Mouse (Mus musculus) T-helper 2 cell (primary cell): Measurements from ENCODE around the gene Lhx5.

Experiments used
- in situ Hi-C: fragments of 300-600 bp; cut with MboI, MseI; formaldehyde crosslinking; loops from one replicate; pipeline ENCODE4 v1.15.1; 2025; ENCODE audit warnings: high pct_unique_total_duplicates

Lhx5 gene

GRCm38 (mm10) chr5:120464321-120464720, 32.8 kb downstream of the Lhx5 start:
- in situ Hi-C loops, result no loop called here

- in situ Hi-C loops, result no loop called here
These were observed 33.6 kb downstream of the Lhx5 start for GRCm38 (mm10) chr5:120465062-120465461.

DNA sequence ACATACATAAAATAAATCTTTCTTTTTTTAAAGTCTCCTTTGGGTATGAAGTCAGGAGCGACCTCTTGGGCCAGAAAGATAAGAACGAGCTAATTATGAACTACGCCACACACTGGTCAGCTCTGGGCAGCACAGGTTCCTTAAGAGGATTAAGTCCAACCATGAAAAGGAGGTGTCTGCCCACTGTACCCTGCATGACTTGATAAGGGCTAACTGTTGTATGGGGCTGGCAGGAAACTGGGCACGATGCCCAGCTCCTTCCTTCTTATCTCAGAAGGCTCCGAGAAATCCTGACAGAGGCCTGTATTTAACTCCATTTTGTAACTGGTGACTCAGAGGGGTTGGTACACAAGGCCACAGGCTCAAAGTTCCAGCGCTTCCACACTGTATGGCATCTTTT, 34.4 kb downstream of the Lhx5 start:
- in situ Hi-C loops, result no loop called here

- in situ Hi-C loops, result no loop called here
These were observed 35.5 kb downstream of the Lhx5 start for GRCm38 (mm10) chr5:120467026-120467425.

GRCm38 (mm10) chr5:120468336-120468735, 36.8 kb downstream of the Lhx5 start:
- in situ Hi-C loops, result no loop called here

- in situ Hi-C loops, result no loop called here
These were observed 37.3 kb downstream of the Lhx5 start for GRCm38 (mm10) chr5:120468830-120469229.

DNA sequence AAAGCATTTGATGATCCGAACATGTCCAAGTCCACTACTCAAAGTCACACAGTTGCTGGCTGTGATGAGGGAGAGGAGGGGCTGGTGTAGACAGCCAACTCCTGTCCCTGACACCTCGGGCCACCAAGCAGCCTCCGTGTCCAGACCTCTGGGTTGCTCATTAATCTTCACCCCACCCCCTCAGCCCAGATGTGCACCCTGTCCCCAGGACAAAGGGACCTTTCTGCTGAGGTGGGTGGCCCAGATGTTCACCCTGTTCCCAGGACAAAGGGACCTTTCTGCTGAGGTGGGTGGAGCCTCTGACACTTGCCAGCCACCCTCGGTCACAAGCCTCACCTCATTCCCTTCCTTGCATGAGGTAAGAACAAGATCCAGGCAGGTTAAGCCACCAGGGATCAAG, 40.0 kb downstream of the Lhx5 start:
- in situ Hi-C loops, result no loop called here

DNA sequence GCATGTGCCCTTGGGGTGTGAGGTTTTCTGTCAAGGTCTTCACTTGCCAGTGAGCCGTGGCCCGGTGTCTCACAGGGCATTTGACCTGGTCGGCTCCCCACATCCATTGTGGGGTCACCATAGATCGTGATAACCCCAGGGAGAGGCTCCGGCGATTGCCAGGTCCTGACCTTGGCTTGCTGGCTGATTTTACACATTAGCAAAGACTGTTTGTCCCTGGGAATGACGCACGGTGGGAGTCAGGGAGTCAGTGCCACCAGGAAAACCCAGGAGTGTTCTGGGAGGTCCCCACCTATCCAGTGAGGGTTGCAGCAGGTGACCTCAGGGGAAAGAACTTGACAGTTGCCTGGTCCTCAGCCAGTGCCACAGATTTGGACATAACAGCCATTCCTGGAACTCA, 41.3 kb downstream of the Lhx5 start, which contains the start of gene Sdsl:
TSS of gene Sdsl (minus strand) at position 41 of the 400 bp plus-strand sequence.
- in situ Hi-C loops, result no loop called here

DNA sequence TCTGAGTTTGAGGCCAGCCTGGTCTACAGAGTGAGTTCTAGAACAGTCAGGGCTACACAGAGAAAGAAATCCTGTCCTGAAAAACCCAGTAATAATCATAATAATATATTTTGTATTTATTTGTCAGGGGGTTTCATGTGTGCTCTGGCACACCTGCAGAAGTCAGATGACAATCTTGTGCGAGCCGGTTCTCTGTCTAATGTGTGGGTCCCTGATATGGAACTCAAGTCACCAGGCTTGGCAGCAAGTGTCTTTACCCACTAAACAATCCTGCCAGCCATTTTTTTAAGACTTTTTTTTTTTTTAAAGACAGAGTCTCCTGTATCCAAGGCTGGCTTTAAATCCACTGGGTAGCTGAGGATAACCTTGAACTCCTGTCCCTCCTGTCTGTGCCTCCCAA, 41.9 kb downstream of the Lhx5 start:
- in situ Hi-C loops, result no loop called here

DNA sequence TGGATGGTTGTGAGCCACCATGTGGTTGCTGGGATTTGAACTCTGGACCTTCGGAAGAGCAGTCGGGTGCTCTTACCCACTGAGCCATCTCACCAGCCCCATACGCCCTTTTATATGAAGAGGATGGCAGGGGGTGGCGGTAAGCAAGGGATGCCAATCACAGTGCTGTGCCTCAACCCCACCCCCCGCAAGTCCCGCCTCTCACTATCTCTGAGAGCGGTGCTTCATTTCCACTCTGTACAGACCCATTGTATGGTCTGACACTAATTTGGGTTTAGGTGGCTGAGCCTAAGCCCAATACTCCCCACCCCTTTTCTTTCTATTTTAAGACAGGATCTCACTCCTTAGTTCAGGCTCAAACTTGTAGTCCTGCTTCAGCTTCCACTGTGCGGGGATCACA, 44.4 kb downstream of the Lhx5 start:
- in situ Hi-C loops, result no loop called here

- in situ Hi-C loops, result no loop called here
These were observed 44.8 kb downstream of the Lhx5 start, which contains the start of gene Sds for GRCm38 (mm10) chr5:120476296-120476695. TSS of gene Sds (plus strand) at chr5:120476526.

DNA sequence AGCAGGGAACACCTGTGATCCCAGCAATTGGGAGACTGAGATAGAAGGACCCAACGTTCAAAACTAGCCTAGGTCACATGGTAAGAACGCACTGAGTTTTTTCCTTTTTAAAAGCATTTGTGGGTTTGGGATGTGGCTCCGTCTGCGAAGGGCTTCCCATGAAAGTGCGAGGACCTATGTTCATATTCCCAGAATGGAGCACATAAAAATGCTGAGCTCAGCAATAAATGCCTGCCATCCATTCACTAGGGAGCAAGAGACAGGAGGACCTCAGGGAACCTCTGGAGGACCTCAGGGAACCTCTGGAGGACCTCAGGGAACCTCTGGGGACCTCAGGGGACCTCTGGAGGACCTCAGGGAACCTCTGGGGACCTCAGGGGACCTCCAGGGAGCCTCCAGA, 46.5 kb downstream of the Lhx5 start:
- in situ Hi-C loops, result no loop called here

DNA sequence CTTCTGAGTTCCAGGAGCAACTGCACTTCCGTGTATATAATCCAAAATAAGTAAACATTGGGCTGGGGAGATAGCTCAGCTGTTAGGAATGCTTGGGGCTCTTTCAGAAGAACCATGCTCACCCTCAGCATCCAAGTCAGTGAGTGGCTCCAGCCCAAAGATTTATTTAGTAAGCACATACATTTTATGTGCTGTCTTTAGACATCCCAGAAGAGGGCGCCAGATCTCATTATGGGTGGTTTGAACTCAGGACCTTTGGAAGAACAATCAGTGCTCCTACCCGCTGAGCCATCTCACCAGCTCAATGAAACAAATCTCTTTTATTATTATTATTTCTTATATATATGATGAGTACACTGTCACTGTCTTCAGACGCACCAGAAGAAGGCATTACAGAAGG, 48.0 kb downstream of the Lhx5 start:
- in situ Hi-C loops, result no loop called here

DNA sequence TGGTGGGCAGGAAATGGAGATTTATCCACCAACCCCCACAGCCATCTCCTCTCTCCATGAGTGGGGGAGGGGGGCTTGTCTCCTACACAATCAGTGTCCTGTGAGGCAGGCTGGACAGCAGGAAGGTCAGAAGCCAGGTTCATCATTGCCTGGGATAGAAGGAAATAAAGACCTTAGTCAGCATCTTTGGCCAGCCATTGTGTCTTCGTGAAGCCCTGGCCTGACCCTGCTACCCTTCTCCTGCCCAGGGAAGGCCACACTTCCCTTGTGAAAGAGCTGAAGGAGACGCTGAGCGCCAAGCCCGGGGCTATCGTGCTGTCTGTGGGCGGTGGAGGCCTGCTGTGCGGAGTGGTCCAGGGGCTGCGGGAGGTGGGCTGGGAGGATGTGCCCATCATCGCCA, 49.7 kb downstream of the Lhx5 start:
- in situ Hi-C loops, result no loop called here

GRCm38 (mm10) chr5:120483399-120483798, 51.9 kb downstream of the Lhx5 start:
- in situ Hi-C loops, result no loop called here

GRCm38 (mm10) chr5:120487844-120488243, 56.3 kb downstream of the Lhx5 start:
- in situ Hi-C loops, result no loop called here

- in situ Hi-C loops, result no loop called here
These were observed 59.2 kb downstream of the Lhx5 start for GRCm38 (mm10) chr5:120490679-120491192.
